Mouse (Mus musculus) intestine, postnatal 0 days (tissue): ENCODE data around the gene Icmt. TPM values are rescaled to one million over a fixed set of nuclear protein-coding genes. Genes with fewer than 3 reads are reported as not detected.
A peak's percentile ranks its signal among the peaks of the same experiment; 100 is the strongest.

Source experiments
- ATAC-seq: fragments of 200-750 bp; cut with Nextera tagmentation; 2 replicates; pipeline ENCODE4 v1.8.0; 2017; ENCODE audit warnings: mild to moderate bottlenecking, moderate TSS enrichment, moderate library complexity
- H3K27ac ChIP-seq: fragments of 300-500 bp; sonication (generic); 2 replicates; pipeline ENCODE4 v1.5.1; 2014; ENCODE audit warnings: mild to moderate bottlenecking, low read depth, low read length, moderate library complexity
- H3K27me3 ChIP-seq: fragments of 300-500 bp; sonication (generic); replicated peaks from 2 replicates; pipeline ENCODE4 v1.6.1; 2014; ENCODE audit warnings: low read length, mixed read lengths; ENCODE audit not compliant: control insufficient read depth, insufficient read depth
- H3K36me3 ChIP-seq: fragments of 300-500 bp; sonication (generic); 2 replicates; pipeline ENCODE4 v1.6.1; 2014; ENCODE audit warnings: mild to moderate bottlenecking, moderate library complexity; ENCODE audit not compliant: control insufficient read depth, insufficient read depth
- H3K4me1 ChIP-seq: fragments of 300-500 bp; sonication (generic); replicated peaks from 2 replicates; pipeline ENCODE4 v1.6.1; 2014; ENCODE audit warnings: antibody characterized with exemption, low read length, mixed read lengths; ENCODE audit not compliant: control insufficient read depth, insufficient read depth
- H3K4me2 ChIP-seq: fragments of 300-500 bp; sonication (generic); replicated peaks from 2 replicates; pipeline ENCODE4 v1.6.1; 2014; ENCODE audit warnings: low read depth, mild to moderate bottlenecking, moderate library complexity
- H3K4me3 ChIP-seq: fragments of 300-500 bp; sonication (generic); 2 replicates; pipeline ENCODE4 v1.5.1; 2014; ENCODE audit warnings: low read depth, low read length
- H3K9ac ChIP-seq: fragments of 300-500 bp; sonication (generic); 2 replicates; pipeline ENCODE4 v1.6.1; 2014; ENCODE audit warnings: mild to moderate bottlenecking, low read depth, low read length
- H3K9me3 ChIP-seq: fragments of 300-500 bp; sonication (generic); 2 replicates; pipeline ENCODE4 v1.6.1; 2016; ENCODE audit warnings: mixed run types; ENCODE audit not compliant: control insufficient read depth
- CTCF ChIP-seq: sonication (generic); IDR thresholded peaks from 2 replicates; pipeline ENCODE4 v1.5.1; 2016; ENCODE audit warnings: low read depth, mild to moderate bottlenecking, control low read depth, antibody characterized with exemption, moderate library complexity
- WGBS: fragments of 180-500 bp; shearing (Covaris S2); extraction: QIAGEN DNeasy Blood & Tissue Kit; methylation state at CpG from one replicate; pipeline ENCODE4 v1.1.7; 2014; 5-methylcytosine and 5-hydroxymethylcytosine counted together
- polyA plus RNA-seq: library from polyadenylated mRNA; unstranded; fragments of >200 nt; fragmentation: Nextera tagmentation; extraction: Ambion mirVana; gene quantifications from 2 replicates; pipeline ENCODE4 v1.2.1, GENCODE M21; 2015

The Icmt gene
- polyA plus RNA-seq, 1 experiment from 2014 or later = 12.6 TPM

DNA sequence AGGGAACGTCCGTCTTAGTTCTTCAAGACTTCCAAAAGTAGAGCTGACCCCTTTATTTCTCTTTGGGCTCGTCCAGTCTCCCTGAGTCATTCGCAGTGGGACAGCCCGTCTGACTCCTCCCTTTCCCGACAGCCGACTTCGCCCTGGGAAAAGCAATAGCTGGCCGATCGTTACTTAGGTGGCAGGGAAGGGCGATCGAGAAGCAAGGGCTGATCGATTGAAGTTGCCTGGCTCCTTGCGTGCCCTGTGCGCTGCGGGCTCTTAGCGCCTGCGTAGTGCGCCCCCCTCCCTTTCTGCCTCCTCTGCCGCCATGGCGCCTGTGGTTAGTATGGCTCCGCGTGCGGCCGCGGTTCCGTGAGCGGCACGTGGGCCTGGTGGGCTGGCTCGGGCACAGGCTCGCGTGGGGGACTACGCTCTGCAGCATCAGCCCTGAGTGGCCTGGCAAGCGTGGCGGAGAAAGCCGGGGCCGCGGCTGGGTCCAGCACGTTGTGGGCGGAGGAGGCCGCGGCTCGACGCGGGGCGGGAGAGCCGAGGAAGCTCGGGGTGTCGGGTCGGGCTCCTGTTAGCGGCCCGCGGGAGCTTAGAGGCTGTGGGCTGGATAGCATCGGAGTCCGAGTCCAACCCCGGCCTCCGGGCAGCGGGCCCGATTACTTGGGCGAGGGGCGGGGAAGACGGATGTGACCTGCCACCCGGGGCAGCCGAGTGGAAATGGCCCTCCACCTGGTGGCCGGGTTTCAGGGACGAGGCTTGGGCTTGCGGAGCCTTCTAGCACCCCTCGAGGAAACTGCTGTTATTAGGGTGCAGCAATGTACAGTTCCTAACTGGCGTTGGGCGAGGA is 28.8 kb downstream of the Icmt start, which contains the start of gene Rpl22:
Gene Rpl22 (plus strand): TSS at position 169 of the 838 bp plus-strand sequence.
- under 1% methylated on average over 70 of the region's 70 CpGs for WGBS
- Histone ChIP-seq H3K9me3 (no peaks in the 10 kb centered on the region), H3K4me3 (peak within 1 kb of the TSS; percentile 78), H3K9ac (peak within 1 kb of the TSS; percentile 77), H3K36me3 (peaks cover 21% of the 10 kb centered on the region), H3K27ac (peak within 1 kb of the TSS; percentile 31), H3K4me1 (peaks cover 4% of the 10 kb centered on the region), H3K27me3 (no peaks in the 10 kb centered on the region), H3K4me2 (peak within 1 kb of the TSS; percentile 88)
- peak; percentile 98 for ATAC-seq
- TF ChIP-seq CTCF = peak; percentile 58

GRCm38 (mm10) chr4:152326543-152326942 is 29.5 kb downstream of the Icmt start:
- 2% methylated on average over 11 of the region's 11 CpGs for WGBS

GRCm38 (mm10) chr4:152328691-152329090 is 31.7 kb downstream of the Icmt start:
- no peaks in the 10 kb centered on the region for H3K27me3 ChIP-seq
- TF ChIP-seq CTCF = peak; percentile 69
- no peak overlapping the region for H3K27ac ChIP-seq
- 79% methylated on average over 6 of the region's 6 CpGs for WGBS
- H3K36me3 ChIP-seq = peaks cover 48% of the 10 kb centered on the region
- no peak overlapping the region for H3K9ac ChIP-seq
- peaks cover 4% of the 10 kb centered on the region for H3K4me1 ChIP-seq
- H3K4me3 ChIP-seq = no peak overlapping the region
- H3K4me2 ChIP-seq = no peak overlapping the region
- H3K9me3 ChIP-seq = no peaks in the 10 kb centered on the region
- ATAC-seq = no peak

More at GRCm38 (mm10) chr4:152326543-152326942, 29.5 kb downstream of the Icmt start:
- H3K27ac ChIP-seq = no peak overlapping the region
- no peak for ATAC-seq
- peak overlapping the region; percentile 78 for H3K4me3 ChIP-seq
- H3K4me2 ChIP-seq = peak overlapping the region; percentile 88
- no peaks in the 10 kb centered on the region for H3K27me3 ChIP-seq
- peaks cover 4% of the 10 kb centered on the region for H3K4me1 ChIP-seq
- H3K9ac ChIP-seq = peak overlapping the region; percentile 77
- H3K9me3 ChIP-seq = no peaks in the 10 kb centered on the region
- peaks cover 28% of the 10 kb centered on the region for H3K36me3 ChIP-seq
- no peak for TF ChIP-seq CTCF

DNA sequence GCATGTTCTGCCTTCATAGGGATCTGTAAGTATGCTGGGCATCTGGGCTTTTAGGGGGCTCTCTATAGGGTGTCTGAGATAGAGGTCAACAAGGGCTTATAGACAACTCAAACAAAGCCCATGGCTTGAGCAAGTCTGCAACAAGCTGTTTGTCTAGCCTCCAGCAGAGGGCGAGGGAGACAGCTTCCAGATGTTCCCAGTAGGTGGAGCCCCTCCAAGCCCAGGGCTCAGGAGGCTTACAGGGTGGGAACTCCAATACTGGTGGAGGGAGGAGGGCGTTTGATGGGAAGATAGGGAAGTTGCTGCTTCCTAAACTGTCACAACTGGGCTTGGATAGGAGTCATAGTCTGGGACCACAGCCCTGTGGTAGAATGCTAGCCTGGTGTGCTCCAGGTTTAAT is 35.9 kb downstream of the Icmt start:
- Histone ChIP-seq H3K9me3 (no peaks in the 10 kb centered on the region), H3K9ac (no peak overlapping the region), H3K27ac (no peak overlapping the region), H3K4me2 (no peak overlapping the region), H3K4me3 (no peak overlapping the region), H3K4me1 (no peaks in the 10 kb centered on the region), H3K27me3 (peaks cover 9% of the 10 kb centered on the region), H3K36me3 (peaks cover 61% of the 10 kb centered on the region)
- 0 out of 2 replicates have a peak, but pooled peaks have one; percentile 15 for ATAC-seq
- TF ChIP-seq CTCF = peak; percentile 99
- 21% methylated on average over 2 of the region's 2 CpGs for WGBS

DNA sequence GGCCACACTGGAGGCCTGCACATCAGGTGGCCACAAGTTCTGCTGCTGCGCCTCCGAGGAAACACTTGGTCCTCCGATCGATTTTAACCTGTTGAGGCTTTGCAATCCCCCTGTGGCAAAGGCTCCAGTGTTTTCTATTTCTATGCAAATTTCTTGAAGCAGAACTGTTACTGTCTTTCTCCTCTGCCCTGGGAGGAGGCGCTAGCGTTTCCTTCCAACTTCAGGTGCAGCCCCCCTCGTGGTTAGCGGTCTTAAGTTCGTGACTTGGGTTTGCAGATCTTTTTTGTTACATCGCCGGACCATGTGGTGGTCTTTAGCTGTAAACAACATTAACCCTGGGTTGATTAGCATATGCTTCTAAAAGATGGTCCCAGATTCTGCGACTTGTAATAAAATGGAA is 36.6 kb downstream of the Icmt start:
- Histone ChIP-seq H3K27ac (no peak overlapping the region), H3K4me3 (no peak overlapping the region), H3K9me3 (no peaks in the 10 kb centered on the region), H3K9ac (no peak overlapping the region), H3K4me1 (no peaks in the 10 kb centered on the region; the same call in 1 of the 2 replicates), H3K4me2 (no peak overlapping the region), H3K27me3 (peaks cover 15% of the 10 kb centered on the region), H3K36me3 (peaks cover 61% of the 10 kb centered on the region)
- ATAC-seq = no peak
- no peak for TF ChIP-seq CTCF
- WGBS = 95% methylated on average over 12 of the region's 12 CpGs

DNA sequence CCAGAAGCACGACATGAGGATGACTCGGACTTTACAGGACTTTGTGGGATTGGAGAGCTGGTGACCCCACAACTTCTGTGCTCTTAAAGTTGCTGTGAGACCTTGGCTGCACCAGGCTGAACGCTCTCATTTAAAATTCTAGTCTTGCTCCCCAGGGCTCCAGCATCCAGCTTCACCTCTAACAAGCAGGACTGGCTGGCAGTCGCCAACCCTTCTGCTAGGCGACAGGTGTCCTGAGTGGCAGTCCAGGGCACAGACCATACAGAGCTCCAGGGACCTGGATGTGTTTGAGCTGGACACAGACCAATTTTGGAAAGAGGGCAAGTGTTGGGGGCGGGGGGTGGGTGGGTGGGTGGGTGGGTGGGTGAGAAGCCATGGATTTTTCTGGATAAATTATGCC is 40.7 kb downstream of the Icmt start:
- WGBS = 32% methylated on average over 6 of the region's 6 CpGs
- H3K4me1 ChIP-seq = no peaks in the 10 kb centered on the region; the same call in 1 of the 2 replicates
- no peaks in the 10 kb centered on the region for H3K9me3 ChIP-seq
- H3K9ac ChIP-seq = no peak overlapping the region
- peaks cover 22% of the 10 kb centered on the region for H3K36me3 ChIP-seq
- ATAC-seq = no peak
- H3K27ac ChIP-seq = no peak overlapping the region
- TF ChIP-seq CTCF = no peak
- no peak overlapping the region for H3K4me3 ChIP-seq
- peaks cover 42% of the 10 kb centered on the region for H3K27me3 ChIP-seq
- no peak overlapping the region for H3K4me2 ChIP-seq
